Mouse (Mus musculus): ENCODE measurements around the gene Gm10300.

DNA sequence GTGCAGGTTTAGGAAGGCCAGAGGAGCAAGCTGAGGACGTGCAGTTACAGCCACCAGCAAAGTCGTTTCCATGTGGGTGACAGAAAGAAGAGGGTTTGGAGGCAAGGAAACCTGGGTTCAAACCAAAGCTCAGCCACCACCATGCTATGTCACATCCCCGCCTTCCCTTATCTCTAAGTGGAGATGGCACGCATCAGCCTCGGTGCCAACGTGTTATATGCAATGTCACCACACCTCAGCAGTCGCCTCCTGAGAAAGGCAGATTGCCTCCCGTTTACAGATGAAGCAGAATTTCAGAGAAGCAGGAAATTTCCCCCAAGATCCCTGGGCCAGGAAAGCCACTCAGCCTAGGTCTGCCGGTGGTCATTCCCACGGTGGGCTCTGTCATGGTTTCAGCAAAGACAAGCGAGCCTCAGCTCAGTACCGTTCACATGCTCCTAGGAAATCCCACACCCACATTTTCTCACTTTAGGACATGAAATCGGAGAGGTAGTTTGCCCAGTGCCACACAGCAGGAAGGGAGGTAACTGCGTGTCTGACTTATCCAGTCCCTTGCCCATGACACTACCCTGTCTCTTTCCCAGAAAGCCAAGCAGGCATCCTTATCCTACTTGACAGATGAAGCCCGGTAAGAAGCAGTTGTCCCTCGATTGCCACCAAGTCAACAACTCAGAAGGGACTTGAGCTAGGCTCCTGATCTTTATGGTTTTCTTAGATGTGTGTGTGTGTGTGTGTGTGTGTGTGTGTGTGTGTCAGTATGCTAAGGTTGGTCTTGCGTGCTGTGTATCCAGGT, 14.3 kb upstream of the Gm10300 start:
- TF ChIP-seq CTCF (IDR thresholded peaks at IDR 0.05) (no peak), EP300 (IDR thresholded peaks at IDR 0.05) (no peak)

Data from lung, postnatal 0 days (tissue).